Mouse (Mus musculus) forebrain, postnatal 0 days (tissue): Measurements from ENCODE around the gene Pinlyp. TPM values are rescaled to one million over a fixed set of nuclear protein-coding genes. Genes with fewer than 3 reads are reported as not detected.

Source experiments
- ATAC-seq: fragments of 200-750 bp; cut with Nextera tagmentation; 2 replicates; pipeline ENCODE4 v1.8.0; 2017; ENCODE audit warnings: mild to moderate bottlenecking, moderate library complexity
- DNase-seq: peaks from one replicate; pipeline ENCODE4 v3.0.0-alpha.2; 2015
- H3K27ac ChIP-seq: fragments of 300-500 bp; sonication (generic); 2 replicates; pipeline ENCODE4 v1.5.1; 2014; ENCODE audit warnings: low read depth, mild to moderate bottlenecking, antibody characterized with exemption, low read length, moderate library complexity, mixed read lengths
- H3K27me3 ChIP-seq: fragments of 300-500 bp; sonication (generic); 2 replicates; pipeline ENCODE4 v1.6.1; 2014; ENCODE audit warnings: mild to moderate bottlenecking, low read length, mixed read lengths; ENCODE audit not compliant: insufficient read depth
- H3K36me3 ChIP-seq: fragments of 300-500 bp; sonication (generic); 2 replicates; pipeline ENCODE4 v1.6.1; 2014; ENCODE audit warnings: mild to moderate bottlenecking, moderate library complexity; ENCODE audit not compliant: insufficient read depth
- H3K4me1 ChIP-seq: fragments of 300-500 bp; sonication (generic); 2 replicates; pipeline ENCODE4 v1.6.1; 2014; ENCODE audit warnings: antibody characterized with exemption; ENCODE audit not compliant: insufficient read depth
- H3K4me2 ChIP-seq: fragments of 300-500 bp; sonication (generic); 2 replicates; pipeline ENCODE4 v1.6.1; 2014; ENCODE audit warnings: low read depth, mild to moderate bottlenecking, moderate library complexity
- H3K4me3 ChIP-seq: fragments of 300-500 bp; sonication (generic); 2 replicates; pipeline ENCODE4 v1.5.1; 2014; ENCODE audit warnings: low read depth, low read length, mixed read lengths
- H3K9ac ChIP-seq: fragments of 300-500 bp; sonication (generic); 2 replicates; pipeline ENCODE4 v1.6.1; 2014; ENCODE audit warnings: mild to moderate bottlenecking
- H3K9me3 ChIP-seq: fragments of 300-500 bp; sonication (generic); 2 replicates; pipeline ENCODE4 v1.6.1; 2016; ENCODE audit warnings: low read length
- CTCF ChIP-seq: sonication (generic); IDR thresholded peaks from 2 replicates; pipeline ENCODE4 v1.5.1; 2016; ENCODE audit warnings: antibody characterized with exemption, control low read depth, low read depth
- WGBS: fragments of 180-500 bp; shearing (Covaris S2); extraction: QIAGEN DNeasy Blood & Tissue Kit; methylation state at CpG from one replicate; pipeline ENCODE4 v1.1.7; 2014; 5-methylcytosine and 5-hydroxymethylcytosine counted together
- polyA plus RNA-seq: library from polyadenylated mRNA; unstranded; fragments of >200 nt; fragmentation: Nextera tagmentation; extraction: Ambion mirVana; gene quantifications from 2 replicates; pipeline ENCODE4 v1.2.1, GENCODE M21; 2015
- total RNA-seq: library from RNA; depleted of rRNA; stranded (reverse); fragments of >200 nt; gene quantifications from 2 replicates; pipeline ENCODE4 v1.2.3, GENCODE M21; 2014

The Pinlyp gene
- total and polyA plus RNA-seq, 2 experiments from 2014 or later: 0.43 TPM; not detected in 1

DNA sequence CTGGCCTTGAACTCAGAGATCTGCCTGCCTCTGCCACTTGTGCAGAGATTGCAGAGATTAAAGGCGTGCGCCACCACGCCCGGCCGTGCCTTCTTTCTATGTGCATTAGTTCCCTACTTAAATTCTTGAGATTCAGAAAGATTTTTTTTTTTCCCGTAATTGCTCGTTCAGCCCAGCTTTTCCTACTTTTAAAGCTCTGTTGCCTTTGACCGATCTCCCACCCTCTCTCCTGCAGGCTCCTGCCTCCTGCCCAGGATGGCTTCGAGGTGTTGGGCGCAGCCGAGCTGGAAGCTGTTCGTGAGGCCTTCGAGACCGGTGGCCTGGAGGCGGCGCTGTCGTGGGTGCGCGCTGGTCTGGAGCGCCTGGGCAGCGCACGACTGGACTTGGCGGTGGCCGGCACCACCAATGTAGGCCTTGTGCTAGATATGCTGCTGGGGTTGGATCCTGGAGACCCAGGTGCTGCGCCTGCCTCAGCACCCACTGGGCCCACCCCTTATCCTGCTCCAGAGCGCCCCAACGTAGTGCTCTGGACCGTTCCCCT is 12.8 kb downstream of the Pinlyp start:
- no peak overlapping the region for H3K4me3 ChIP-seq
- WGBS: 64% methylated on average over 28 of the region's 28 CpGs
- no peak for ATAC-seq
- no peak for DNase-seq
- peaks cover 29% of the 10 kb centered on the region for H3K36me3 ChIP-seq
- H3K9ac ChIP-seq: no peak overlapping the region
- H3K4me1 ChIP-seq: peaks cover 14% of the 10 kb centered on the region; the same call in 1 of the 2 replicates
- peak; percentile 26; the same call in 1 of the 2 replicates for TF ChIP-seq CTCF
- H3K9me3 ChIP-seq: no peaks in the 10 kb centered on the region
- H3K4me2 ChIP-seq: no peak overlapping the region; the same call in 1 of the 2 replicates
- no peak overlapping the region for H3K27ac ChIP-seq
- H3K27me3 ChIP-seq: no peaks in the 10 kb centered on the region

DNA sequence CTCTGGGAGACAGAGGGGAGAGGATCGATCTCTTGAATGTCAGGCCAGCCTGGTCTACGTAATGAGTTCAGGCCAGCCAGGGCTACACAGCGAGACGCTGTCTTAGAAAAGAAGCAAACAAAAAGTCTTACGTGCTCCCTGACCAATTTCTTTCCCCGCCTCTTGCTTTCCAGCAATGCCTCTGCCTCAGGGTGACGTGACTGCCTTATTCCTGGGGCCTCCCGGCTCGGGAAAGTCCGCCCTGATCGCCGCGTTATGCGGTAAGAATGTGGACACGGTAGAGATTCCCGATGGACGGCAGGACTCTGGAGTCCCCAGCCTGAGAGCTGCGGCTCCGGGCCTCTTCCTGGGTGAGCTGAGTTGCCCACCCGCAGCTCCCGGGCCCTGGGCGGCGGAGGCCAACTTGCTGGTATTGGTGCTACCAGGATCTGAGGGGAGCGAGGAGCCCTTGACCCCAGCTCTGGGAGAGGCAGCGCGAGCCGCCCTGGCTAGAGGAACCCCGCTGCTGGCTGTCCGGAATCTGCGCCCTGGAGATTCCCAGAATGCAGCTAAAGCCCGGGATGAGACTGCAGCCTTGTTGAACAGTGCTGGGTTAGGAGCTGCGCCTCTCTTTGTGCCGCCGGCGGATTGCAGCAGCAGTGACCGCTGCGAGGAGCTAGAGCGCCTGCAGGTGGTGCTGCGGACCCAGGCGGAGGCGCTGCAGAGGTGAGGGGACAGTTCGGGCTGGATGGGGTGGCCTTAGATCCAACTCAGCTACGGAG is 14.5 kb downstream of the Pinlyp start:
- WGBS: under 1% methylated on average over 43 of the region's 43 CpGs
- H3K4me2 ChIP-seq: peak overlapping the region; percentile 92
- peak; percentile 61 for ATAC-seq

DNA sequence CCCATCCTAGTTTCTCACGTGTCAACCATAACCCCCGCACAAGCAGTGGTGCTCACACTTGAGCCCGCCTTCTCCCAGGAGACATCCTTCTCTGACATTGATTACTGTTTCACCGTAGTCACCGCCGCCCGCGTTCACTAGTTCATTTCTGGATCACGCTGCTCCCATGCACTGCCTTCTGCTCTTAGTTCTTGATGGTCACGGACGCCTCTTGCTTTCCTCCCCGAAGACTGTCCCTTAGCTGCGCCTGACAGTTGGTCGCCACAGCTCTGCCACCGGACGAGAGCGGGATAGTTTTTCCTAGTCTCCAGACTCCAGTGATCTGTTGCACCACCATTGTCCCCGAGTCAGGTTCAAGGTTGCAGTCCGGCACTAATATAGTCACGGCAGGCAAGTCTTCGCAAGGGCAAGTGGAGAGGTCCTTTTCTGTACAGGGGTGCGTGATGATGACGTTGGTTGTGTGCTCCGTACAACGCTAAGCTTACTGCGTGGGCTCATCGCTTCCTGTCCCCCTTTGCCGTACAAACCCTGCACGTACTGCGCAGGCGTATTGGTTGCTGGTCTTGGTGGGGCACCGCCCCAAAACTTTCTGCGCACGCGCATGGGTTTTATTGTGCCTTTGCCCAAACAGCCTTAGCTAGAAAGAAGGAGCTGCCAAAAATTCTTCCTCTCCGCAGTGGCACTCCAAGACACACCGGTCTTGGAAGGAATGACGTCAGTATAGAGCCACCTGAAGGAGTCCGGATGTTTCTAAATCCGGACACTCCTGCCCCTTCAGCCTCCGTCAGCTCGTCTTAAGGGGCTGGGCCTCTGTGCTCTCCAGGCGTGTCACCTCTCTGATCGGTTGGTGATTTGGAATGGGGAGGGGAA is 15.6 kb downstream of the Pinlyp start, which contains the start of gene Irgq:
TSS of gene Irgq (plus strand) at position 628 of the 870 bp plus-strand sequence.
- WGBS: under 1% methylated on average over 44 of the region's 44 CpGs
- H3K4me1 ChIP-seq: peaks cover 14% of the 10 kb centered on the region; the same call in 1 of the 2 replicates
- H3K4me2 ChIP-seq: peak within 1 kb of the TSS; percentile 92
- H3K9ac ChIP-seq: peak within 1 kb of the TSS; percentile 94
- no peaks in the 10 kb centered on the region for H3K27me3 ChIP-seq
- ATAC-seq (peak; percentile 95), DNase-seq (peak; percentile 100)
- TF ChIP-seq CTCF: no peak
- no peaks in the 10 kb centered on the region for H3K9me3 ChIP-seq
- peaks cover 17% of the 10 kb centered on the region for H3K36me3 ChIP-seq
- peak within 1 kb of the TSS; percentile 93 for H3K27ac ChIP-seq
- H3K4me3 ChIP-seq: peak within 1 kb of the TSS; percentile 61

More for the DNA sequence above, 14.5 kb downstream of the Pinlyp start:
- Histone ChIP-seq H3K4me1 (peaks cover 14% of the 10 kb centered on the region; the same call in 1 of the 2 replicates), H3K36me3 (peaks cover 27% of the 10 kb centered on the region), H3K27me3 (no peaks in the 10 kb centered on the region), H3K9me3 (no peaks in the 10 kb centered on the region), H3K9ac (peak overlapping the region; percentile 94), H3K4me3 (peak overlapping the region; percentile 61), H3K27ac (peak overlapping the region; percentile 93)
- peak; percentile 82 for DNase-seq
- TF ChIP-seq CTCF: peak; percentile 84

DNA sequence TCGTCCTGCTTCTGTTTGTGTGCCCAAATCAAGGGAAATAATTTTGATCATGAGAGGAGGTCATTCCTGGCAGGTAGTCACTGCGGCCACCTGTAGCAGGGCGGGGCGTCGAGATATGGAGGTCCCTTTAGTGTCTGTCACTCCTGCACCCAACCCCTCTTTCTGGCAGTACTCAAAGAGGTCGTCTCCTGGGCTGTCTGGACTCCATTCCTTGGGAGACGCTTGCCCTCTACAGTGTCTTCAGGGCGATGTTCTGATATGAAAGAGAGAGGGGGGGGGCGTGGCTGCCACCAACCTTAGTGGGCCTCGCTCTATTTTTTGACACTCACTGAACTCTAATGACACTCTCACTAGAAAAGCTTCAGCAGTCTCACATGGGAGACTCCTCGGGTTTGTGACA is 16.3 kb downstream of the Pinlyp start:
- TF ChIP-seq CTCF: 0 out of 2 replicates have a peak, but pooled peaks have one; percentile 1
- Histone ChIP-seq H3K9ac (peak overlapping the region; percentile 94), H3K27me3 (no peaks in the 10 kb centered on the region), H3K9me3 (no peaks in the 10 kb centered on the region), H3K4me3 (peak overlapping the region; percentile 61), H3K4me2 (peak overlapping the region; percentile 92), H3K27ac (peak overlapping the region; percentile 93), H3K36me3 (peaks cover 16% of the 10 kb centered on the region), H3K4me1 (peaks cover 14% of the 10 kb centered on the region; the same call in 1 of the 2 replicates)
- DNase-seq (no peak), ATAC-seq (no peak)
- 61% methylated on average over 11 of the region's 11 CpGs for WGBS

DNA sequence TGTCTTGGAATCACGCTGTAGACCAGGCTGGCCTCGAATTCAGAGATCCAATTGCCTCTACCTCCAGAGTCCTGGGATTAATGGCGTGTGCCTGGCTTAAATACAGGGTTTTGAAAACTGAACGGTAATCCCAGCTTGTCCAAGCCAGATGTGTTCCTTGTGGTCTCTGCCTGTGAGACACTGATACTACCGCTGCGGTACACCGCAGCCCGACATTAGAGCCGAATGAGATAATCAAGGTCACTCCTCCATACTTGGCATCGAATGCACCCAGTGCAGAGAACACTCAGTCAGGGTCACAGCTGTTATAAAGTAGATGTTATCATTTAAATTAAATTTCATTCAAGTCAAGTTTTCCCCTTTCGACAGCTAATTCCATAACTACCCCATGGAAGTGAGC is 17.1 kb downstream of the Pinlyp start:
- no peak for DNase-seq
- no peaks in the 10 kb centered on the region for H3K27me3 ChIP-seq
- TF ChIP-seq CTCF: no peak
- peaks cover 14% of the 10 kb centered on the region; the same call in 1 of the 2 replicates for H3K4me1 ChIP-seq
- no peak for ATAC-seq
- H3K27ac ChIP-seq: no peak overlapping the region
- H3K4me3 ChIP-seq: no peak overlapping the region
- no peak overlapping the region for H3K4me2 ChIP-seq
- H3K9me3 ChIP-seq: no peaks in the 10 kb centered on the region
- no peak overlapping the region for H3K9ac ChIP-seq
- peaks cover 9% of the 10 kb centered on the region for H3K36me3 ChIP-seq
- 95% methylated on average over 11 of the region's 11 CpGs for WGBS

DNA sequence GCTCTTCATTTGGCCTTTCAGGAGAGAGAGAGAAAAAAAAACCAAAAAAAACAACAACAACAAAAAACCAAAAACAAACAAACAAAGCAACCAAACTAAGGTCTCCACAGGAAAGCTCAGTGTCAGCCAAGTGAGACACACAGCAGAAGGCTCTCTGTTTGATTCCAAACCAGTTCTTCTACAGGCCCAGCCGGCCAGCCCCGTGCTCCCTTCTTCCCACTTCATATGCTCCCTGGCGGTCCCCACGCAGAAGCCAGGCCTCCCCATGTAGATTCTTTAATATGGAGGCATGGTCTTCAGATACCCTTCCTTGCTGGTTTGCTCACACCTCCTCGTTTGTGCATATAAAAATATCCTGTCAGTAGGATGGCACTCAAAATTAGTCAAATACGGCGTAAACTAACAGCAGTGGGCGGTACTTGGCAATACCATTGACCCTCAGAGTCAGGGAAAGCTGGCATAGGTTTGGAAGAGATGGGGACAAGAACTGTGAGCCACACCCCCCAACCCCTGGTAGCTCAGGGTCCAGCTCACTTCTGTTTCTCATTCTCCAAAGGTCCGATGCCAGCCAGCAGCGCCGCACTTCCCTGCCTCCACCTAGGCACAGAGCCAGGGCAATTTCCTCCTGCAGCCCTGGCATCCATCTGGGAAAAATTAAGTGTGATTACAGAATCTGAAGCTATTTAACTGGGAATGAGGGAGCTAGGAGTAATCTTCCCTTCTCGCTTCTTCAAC is 20.1 kb downstream of the Pinlyp start:
- Histone ChIP-seq H3K4me3 (no peak overlapping the region), H3K27ac (no peak overlapping the region), H3K36me3 (no peaks in the 10 kb centered on the region), H3K9me3 (no peaks in the 10 kb centered on the region), H3K9ac (no peak overlapping the region), H3K27me3 (no peaks in the 10 kb centered on the region), H3K4me2 (no peak overlapping the region), H3K4me1 (peaks cover 6% of the 10 kb centered on the region; the same call in 1 of the 2 replicates)
- 72% methylated on average over 12 of the region's 12 CpGs for WGBS
- TF ChIP-seq CTCF: no peak
- ATAC-seq (no peak), DNase-seq (no peak)
